Mouse (Mus musculus) forebrain, embryonic 10.5 days (tissue): ENCODE results near the gene Tnk1. TPM values are rescaled to one million over a fixed set of nuclear protein-coding genes. Genes with fewer than 3 reads are reported as not detected.

Experiments
- DNase-seq: peaks from one replicate; pipeline ENCODE4 v3.0.0-alpha.2; 2017; ENCODE audit warnings: low spot score; ENCODE audit errors: extremely low spot score
- H3K27ac ChIP-seq: fragments of 300-500 bp; sonication (generic); 2 replicates; pipeline ENCODE4 v1.5.1; 2016; ENCODE audit warnings: mild to moderate bottlenecking
- H3K27me3 ChIP-seq: fragments of 300-500 bp; sonication (generic); 2 replicates; pipeline ENCODE4 v1.6.1; 2016; ENCODE audit warnings: mild to moderate bottlenecking; ENCODE audit not compliant: poor library complexity, severe bottlenecking
- H3K36me3 ChIP-seq: fragments of 300-500 bp; sonication (generic); replicated peaks from 2 replicates; pipeline ENCODE4 v1.6.1; 2016; ENCODE audit warnings: mild to moderate bottlenecking, moderate library complexity
- H3K4me1 ChIP-seq: fragments of 300-500 bp; sonication (generic); 2 replicates; pipeline ENCODE4 v1.6.1; 2016
- H3K4me3 ChIP-seq: fragments of 300-500 bp; sonication (generic); 2 replicates; pipeline ENCODE4 v1.5.1; 2016; ENCODE audit warnings: mild to moderate bottlenecking, moderate library complexity
- H3K9me3 ChIP-seq: fragments of 300-500 bp; sonication (generic); 2 replicates; pipeline ENCODE4 v1.6.1; 2016; ENCODE audit warnings: mild to moderate bottlenecking, moderate library complexity
- WGBS: fragments of 180-500 bp; shearing (Covaris S2); methylation state at CpG from one replicate; pipeline ENCODE4 v1.1.7; 2016; 5-methylcytosine and 5-hydroxymethylcytosine counted together
- polyA plus RNA-seq: library from polyadenylated mRNA; unstranded; fragments of >200 nt; fragmentation: Nextera tagmentation; extraction: Ambion mirVana; gene quantifications from 2 replicates; pipeline ENCODE4 v1.2.1, GENCODE M21; 2016

Gene Tnk1
- 0.79 and 1.9 TPM in 2 replicates for polyA plus RNA-seq

DNA sequence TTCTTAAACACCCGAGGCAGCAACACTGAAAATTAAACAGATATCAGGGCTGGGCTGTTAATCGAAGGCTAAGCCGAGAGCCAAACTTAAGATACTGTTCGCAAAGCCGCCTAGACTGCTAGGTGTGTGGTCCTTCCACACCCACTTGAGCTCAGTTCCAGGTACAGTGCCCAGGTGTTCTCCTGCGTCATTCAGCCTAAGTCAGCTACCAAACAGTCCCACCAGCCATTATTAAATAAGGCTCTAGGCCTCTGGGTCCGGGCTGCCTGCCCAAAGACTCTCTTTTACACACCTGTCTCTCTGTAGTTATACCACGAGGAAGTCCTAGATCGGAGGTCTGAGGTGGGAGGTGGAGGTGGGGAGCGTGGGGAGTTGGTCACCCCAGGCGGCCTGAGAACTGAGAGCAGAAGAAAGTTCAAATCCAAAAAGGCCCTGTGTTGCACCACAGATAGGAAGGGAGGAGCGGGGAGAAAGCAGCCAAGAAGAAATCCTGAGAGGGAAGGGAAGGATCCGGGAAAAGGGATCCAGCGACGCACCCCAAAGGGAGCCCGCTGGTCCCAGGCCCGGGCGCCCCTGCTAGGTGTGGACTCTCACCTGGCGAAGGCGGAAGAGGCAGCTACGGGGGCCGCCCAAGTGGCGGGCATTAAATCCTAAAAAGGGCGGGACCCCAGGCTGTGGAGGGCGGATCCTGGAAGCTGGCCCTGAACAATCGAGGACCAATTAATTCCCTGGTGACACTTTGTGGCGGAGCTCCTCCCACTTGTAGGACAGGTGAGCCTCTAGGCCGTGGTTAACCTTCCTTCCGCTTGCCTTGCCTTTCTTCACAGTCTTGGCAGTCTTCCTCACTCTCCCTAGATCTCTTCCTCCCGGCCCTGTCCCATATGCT, at the start of gene Tnk1:
Tnk1 (minus strand) TSS at position 618 of the 886 bp plus-strand sequence.
- peak within 1 kb of the TSS; percentile 35; the same call in 1 of the 2 replicates for H3K27ac ChIP-seq
- no peaks in the 10 kb centered on the region for H3K36me3 ChIP-seq
- DNase-seq: no peak
- peaks cover 50% of the 10 kb centered on the region for H3K27me3 ChIP-seq
- H3K4me3 ChIP-seq: peak within 1 kb of the TSS; percentile 33
- WGBS: 17% methylated on average over 30 of the region's 30 CpGs
- H3K4me1 ChIP-seq: peaks cover 26% of the 10 kb centered on the region
- H3K9me3 ChIP-seq: no peaks in the 10 kb centered on the region

DNA sequence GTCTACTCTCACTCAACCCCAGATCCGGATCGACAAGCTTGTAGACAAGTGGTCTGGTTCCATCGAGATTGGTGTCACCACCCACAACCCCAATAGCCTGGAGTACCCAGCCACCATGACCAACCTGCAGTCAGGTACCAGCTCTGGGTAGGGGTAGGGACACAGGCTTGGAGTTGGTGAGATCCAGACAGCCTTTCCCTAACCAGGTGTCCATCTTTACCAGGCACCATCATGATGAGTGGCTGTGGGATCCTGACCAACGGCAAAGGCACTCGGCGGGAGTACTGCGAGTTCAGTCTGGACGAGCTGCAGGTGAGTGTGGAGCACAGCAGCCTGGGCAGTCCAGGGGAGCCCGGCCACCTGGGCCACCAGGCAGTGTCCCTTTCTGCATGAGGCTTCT, 45.8 kb upstream of the Tnk1 start:
- H3K36me3 ChIP-seq: peaks cover 65% of the 10 kb centered on the region
- peaks cover 35% of the 10 kb centered on the region for H3K4me1 ChIP-seq
- H3K4me3 ChIP-seq: no peak overlapping the region
- WGBS: 96% methylated on average over 9 of the region's 9 CpGs
- H3K27ac ChIP-seq: no peak overlapping the region
- DNase-seq: no peak
- H3K9me3 ChIP-seq: no peaks in the 10 kb centered on the region
- H3K27me3 ChIP-seq: peaks cover 6% of the 10 kb centered on the region; the same call in 1 of the 2 replicates

DNA sequence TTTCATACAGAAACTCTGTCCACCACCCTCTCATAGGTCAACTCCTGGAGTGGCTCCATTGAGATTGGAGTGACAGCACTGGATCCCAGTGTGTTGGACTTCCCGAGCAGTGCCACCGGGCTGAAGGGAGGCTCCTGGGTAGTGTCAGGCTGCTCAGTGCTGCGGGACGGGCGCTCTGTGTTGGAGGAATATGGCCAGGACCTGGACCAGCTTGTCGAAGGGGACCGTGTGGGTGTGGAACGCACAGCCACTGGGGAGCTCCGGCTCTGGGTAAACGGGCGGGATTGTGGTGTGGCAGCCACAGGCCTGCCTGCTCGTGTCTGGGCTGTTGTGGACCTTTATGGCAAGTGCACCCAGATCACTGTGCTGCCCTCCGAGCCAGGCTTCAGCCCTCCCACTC, 44.4 kb upstream of the Tnk1 start:
- peak overlapping the region; percentile 99 for H3K4me3 ChIP-seq
- DNase-seq: no peak
- H3K27me3 ChIP-seq: peaks cover 8% of the 10 kb centered on the region; the same call in 1 of the 2 replicates
- peak overlapping the region; percentile 99; the same call in 1 of the 2 replicates for H3K27ac ChIP-seq
- H3K36me3 ChIP-seq: peaks cover 52% of the 10 kb centered on the region
- 90% methylated on average over 12 of the region's 13 CpGs for WGBS
- no peaks in the 10 kb centered on the region for H3K9me3 ChIP-seq
- peaks cover 47% of the 10 kb centered on the region for H3K4me1 ChIP-seq

DNA sequence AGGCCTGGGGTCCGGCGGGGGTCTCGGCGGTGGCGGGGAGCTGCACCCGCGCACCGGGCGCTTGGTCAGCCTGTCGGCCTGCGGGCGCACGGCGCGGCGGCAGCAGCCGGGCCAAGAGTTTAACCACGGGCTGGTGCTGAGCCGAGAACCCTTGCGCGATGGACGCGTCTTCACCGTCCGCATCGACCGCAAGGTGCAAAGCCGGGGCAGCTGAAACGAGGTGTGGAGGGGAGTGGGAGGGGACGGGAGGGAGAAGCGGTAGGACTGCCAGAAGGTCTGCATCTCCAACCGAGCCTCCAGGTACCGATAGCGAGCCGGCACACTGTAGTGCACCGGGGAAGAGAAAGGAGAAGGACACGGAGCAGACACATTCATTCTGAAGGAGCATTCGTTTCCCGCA, 43.5 kb upstream of the Tnk1 start:
- Histone ChIP-seq H3K4me3 (peak overlapping the region; percentile 99), H3K27me3 (peaks cover 8% of the 10 kb centered on the region; the same call in 1 of the 2 replicates), H3K36me3 (peaks cover 45% of the 10 kb centered on the region), H3K27ac (peak overlapping the region; percentile 99), H3K9me3 (no peaks in the 10 kb centered on the region), H3K4me1 (peaks cover 47% of the 10 kb centered on the region)
- peak; percentile 46 for DNase-seq
- under 1% methylated on average over 39 of the region's 39 CpGs for WGBS

DNA sequence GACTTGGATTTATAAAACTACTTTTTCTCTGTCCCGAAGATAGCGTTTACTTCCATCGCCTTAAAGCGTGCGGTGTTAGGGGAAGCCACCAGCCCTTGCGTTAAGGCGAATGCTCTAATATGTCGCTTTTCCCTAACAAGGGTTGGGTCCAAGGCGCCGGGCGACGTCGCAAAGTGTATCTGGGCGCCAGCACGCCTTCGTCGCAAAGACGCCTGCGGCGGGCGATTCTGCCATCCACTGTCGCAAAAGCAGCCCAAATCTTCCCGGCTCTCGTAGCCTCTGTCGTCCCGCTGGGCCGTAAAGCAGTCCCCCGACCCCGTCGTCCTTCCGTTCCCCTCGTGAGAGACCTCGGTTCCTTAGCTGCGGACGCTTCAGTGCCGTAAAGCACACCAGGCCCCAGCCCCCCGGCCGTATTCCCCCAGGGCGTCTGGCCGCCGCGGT, 42.9 kb upstream of the Tnk1 start:
- WGBS: under 1% methylated on average over 42 of the region's 42 CpGs

DNA sequence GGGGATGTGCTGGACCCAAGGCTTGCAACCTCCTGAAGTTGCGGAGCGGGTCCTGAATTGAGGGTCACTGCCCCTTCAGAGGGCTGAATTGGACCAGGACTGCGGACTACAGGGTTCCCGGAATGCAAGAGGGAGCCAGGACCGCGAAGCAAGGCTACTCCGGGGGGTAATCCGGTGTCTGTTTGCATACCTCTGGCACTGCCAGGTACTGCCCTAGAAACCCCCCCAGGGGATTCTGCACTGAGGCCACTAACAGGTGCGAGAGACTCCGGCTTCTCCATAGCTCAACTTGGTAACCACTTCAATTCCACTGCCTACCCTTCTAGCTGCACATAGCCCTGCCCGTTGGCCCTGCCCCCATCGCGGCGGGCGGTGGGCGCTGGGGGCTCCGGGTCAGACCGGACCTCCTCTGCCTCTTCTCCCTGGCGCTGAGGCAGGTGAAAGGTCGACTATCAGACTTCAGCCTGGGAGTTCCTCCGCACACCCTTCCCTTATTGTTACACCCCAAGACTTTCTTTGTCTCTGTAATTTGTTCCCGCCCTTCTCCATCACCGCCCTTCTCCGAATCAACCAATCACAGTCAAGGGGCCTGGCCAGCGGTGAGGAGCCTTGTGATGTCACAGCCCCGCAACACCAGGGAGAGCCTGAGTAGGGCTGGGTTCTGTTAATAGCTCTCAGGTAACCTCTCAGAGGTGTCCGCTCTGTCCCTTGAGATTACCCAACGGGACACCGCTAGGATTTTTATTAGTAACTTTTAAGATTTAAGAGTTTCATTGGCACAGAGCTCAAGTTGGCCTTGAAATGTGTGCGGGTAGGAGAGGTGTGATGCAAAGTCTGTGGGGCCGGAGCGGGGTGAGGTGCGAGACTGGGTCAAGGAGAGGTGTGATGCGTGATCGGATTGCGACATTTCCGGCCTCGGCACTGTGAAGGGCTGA, 42.2 kb upstream of the Tnk1 start, which contains the start of the genes 2810408A11Rik and Neurl4:
2810408A11Rik (minus strand) TSS at position 517 of the 935 bp plus-strand sequence.
Neurl4 (plus strand) TSS at position 602 of the 935 bp plus-strand sequence.
- Histone ChIP-seq H3K36me3 (peaks cover 33% of the 10 kb centered on the region), H3K9me3 (no peaks in the 10 kb centered on the region), H3K27ac (peak within 1 kb of the TSS; percentile 99), H3K4me3 (peak within 1 kb of the TSS; percentile 99), H3K4me1 (peaks cover 47% of the 10 kb centered on the region), H3K27me3 (peaks cover 8% of the 10 kb centered on the region; the same call in 1 of the 2 replicates)
- DNase-seq: peak; percentile 92
- under 1% methylated on average over 38 of the region's 38 CpGs for WGBS

More for the DNA sequence above, 42.9 kb upstream of the Tnk1 start:
- H3K4me3 ChIP-seq: peak overlapping the region; percentile 99
- peak overlapping the region; percentile 99 for H3K27ac ChIP-seq
- peak; percentile 97 for DNase-seq
- peaks cover 8% of the 10 kb centered on the region; the same call in 1 of the 2 replicates for H3K27me3 ChIP-seq
- H3K9me3 ChIP-seq: no peaks in the 10 kb centered on the region
- peaks cover 40% of the 10 kb centered on the region for H3K36me3 ChIP-seq
- peaks cover 47% of the 10 kb centered on the region for H3K4me1 ChIP-seq

DNA sequence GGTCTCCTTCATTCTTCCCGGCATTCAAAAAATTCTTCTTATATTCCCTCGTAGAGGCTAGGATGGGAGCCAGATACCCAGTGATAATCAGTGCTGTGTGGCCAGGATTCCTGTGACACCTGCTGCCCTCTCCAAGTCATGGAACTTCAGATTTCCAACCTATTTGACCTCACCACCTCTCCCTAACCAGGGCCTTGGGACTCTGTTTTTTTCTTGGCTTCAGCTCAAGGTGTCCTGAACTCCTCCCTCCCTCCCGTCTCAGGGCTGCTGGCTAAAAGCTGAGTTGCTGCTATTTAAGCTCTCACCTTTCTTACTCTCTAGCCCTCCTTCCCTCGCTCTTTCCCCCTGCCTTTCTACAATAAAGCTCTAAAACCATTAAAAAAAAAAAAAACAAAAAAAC, 41.3 kb upstream of the Tnk1 start:
- Histone ChIP-seq H3K27me3 (peaks cover 8% of the 10 kb centered on the region; the same call in 1 of the 2 replicates), H3K36me3 (peaks cover 24% of the 10 kb centered on the region), H3K27ac (peak overlapping the region; percentile 99), H3K9me3 (no peaks in the 10 kb centered on the region), H3K4me3 (peak overlapping the region; percentile 99), H3K4me1 (peaks cover 52% of the 10 kb centered on the region)
- WGBS: 26% methylated on average over 4 of the region's 4 CpGs
- DNase-seq: no peak

DNA sequence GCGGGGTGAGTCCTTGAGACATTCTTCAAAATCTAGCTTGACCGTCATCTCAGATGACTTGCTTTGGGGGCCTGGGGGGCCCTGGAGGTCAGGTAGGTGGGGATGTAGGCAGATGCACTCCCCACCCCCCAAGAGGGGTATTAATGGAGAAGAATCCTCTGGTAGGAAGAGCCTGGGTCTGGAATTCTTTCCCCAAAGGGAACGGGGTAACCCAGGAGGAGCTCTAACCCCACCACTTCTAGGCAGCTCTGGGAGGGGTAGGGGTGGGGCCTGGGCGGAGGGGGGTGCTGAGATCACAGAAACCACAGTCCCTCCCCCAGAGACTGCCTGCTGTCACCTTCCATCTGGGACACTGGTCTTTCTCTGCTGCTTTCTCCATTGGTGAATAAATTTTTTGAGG, 36.8 kb upstream of the Tnk1 start, which contains the start of gene Acap1:
Acap1 (minus strand) TSS at position 249 of the 400 bp plus-strand sequence.
- H3K9me3 ChIP-seq: no peaks in the 10 kb centered on the region
- 85% methylated on average over 4 of the region's 4 CpGs for WGBS
- 0 out of 2 replicates have a peak within 1 kb of the TSS, but pooled peaks have one; percentile 26 for H3K27ac ChIP-seq
- no peak for DNase-seq
- peaks cover 3% of the 10 kb centered on the region for H3K36me3 ChIP-seq
- H3K4me1 ChIP-seq: peaks cover 35% of the 10 kb centered on the region
- peaks cover 8% of the 10 kb centered on the region; the same call in 1 of the 2 replicates for H3K27me3 ChIP-seq
- H3K4me3 ChIP-seq: no peak within 1 kb of the TSS

DNA sequence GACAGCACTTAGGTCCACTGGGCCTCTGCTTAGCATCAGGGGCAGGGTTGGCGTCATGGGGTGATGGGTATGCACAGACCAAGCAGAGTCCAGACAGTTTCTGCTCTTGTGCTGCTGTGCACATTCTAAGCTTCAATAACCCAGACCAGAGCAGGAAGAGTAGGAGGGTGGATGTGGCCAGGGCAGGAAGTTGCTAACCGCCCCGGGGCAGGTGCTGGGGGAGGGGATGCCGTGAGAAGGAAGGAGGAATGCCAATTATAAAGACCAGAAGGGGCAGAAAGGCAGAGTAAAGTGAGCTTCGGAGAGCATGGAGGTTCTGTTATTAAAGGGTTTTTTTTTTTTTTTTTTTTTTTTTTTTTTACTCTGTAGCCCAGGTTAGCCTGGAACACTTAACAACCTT, 36.1 kb upstream of the Tnk1 start:
- WGBS: 78% methylated on average over 5 of the region's 5 CpGs
- DNase-seq: no peak
- H3K4me3 ChIP-seq: no peak overlapping the region
- peaks cover 6% of the 10 kb centered on the region; the same call in 1 of the 2 replicates for H3K27me3 ChIP-seq
- H3K9me3 ChIP-seq: no peaks in the 10 kb centered on the region
- peaks cover 29% of the 10 kb centered on the region for H3K4me1 ChIP-seq
- peaks cover 3% of the 10 kb centered on the region for H3K36me3 ChIP-seq
- no peak overlapping the region for H3K27ac ChIP-seq

DNA sequence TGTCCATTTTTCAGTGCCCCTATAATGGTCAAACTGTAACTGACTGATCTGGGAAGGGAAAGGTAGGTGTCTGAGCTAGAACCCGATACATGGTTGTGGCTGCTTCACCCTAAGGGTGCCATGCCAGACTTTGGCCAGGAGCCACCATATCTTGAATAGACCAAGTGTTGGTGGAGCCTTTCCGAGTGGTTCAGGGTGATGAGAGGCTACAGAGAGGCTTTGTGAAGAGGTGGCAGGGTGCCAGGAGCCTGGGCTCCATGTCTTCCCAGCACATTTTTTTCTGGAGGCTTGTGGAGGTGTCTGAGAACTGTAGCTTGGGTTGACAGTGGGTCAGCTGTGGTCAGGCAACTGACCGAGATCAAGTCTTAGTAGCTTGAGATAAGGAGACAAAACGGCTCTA, 33.0 kb upstream of the Tnk1 start:
- no peak overlapping the region for H3K27ac ChIP-seq
- no peak overlapping the region for H3K4me3 ChIP-seq
- H3K4me1 ChIP-seq: peaks cover 12% of the 10 kb centered on the region; the same call in 1 of the 2 replicates
- no peaks in the 10 kb centered on the region for H3K9me3 ChIP-seq
- H3K27me3 ChIP-seq: no peaks in the 10 kb centered on the region
- 85% methylated on average over 4 of the region's 4 CpGs for WGBS
- DNase-seq: no peak
- H3K36me3 ChIP-seq: no peaks in the 10 kb centered on the region

DNA sequence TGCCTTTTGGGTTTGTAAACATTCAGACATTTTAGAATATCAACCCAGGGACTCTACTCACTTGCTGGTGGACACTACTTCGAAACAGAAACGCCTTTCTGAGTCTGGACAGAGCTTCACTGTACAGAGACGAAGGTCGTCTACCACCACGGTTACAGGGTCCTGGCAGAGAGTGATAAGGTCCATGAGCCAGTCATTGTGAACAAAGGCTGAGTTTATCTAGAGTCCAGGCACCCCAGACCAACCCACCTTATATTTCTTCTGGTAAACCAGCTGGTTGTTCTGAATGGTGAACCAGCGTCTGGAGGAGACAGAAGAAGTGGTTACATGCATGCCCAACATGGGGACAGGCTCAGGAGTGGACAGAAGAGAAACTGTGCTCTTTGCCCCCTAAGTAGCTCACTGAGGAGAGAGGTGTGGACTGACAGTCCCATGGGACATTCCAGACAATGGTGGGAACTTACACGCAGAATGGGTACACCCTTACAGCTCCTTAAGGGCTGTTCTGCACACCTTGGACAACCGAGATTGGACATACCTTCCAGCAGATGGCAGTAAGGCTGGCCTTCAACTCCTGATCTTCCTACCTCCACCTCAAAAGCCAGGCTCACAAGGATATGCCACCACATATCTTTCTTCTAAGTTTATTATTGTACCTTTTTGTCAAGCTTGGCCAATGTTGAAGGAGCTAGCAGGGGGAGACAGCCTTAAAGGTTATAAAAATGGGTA, 28.5 kb upstream of the Tnk1 start:
- Histone ChIP-seq H3K4me3 (no peak overlapping the region), H3K27me3 (peaks cover 11% of the 10 kb centered on the region), H3K9me3 (no peaks in the 10 kb centered on the region), H3K27ac (0 out of 2 replicates have a peak overlapping the region, but pooled peaks have one; percentile 0), H3K36me3 (no peaks in the 10 kb centered on the region), H3K4me1 (peaks cover 11% of the 10 kb centered on the region; the same call in 1 of the 2 replicates)
- no peak for DNase-seq
- 72% methylated on average over 8 of the region's 8 CpGs for WGBS
